Mouse (Mus musculus) stomach, embryonic 14.5 days (tissue): ENCODE results near the gene Ap3m1. TPM values are rescaled to one million over a fixed set of nuclear protein-coding genes. Genes with fewer than 3 reads are reported as not detected.

Experiments used
- ATAC-seq: fragments of 200-750 bp; cut with Nextera tagmentation; 2 replicates; pipeline ENCODE4 v1.8.0; 2017; ENCODE audit warnings: low read depth, moderate TSS enrichment; ENCODE audit not compliant: insufficient number of reproducible peaks, insufficient read depth, low FRiP score
- H3K27ac ChIP-seq: fragments of 300-500 bp; sonication (generic); 2 replicates; pipeline ENCODE4 v1.5.1; 2014; ENCODE audit warnings: mild to moderate bottlenecking, low read length, moderate library complexity, mixed read lengths
- H3K27me3 ChIP-seq: fragments of 300-500 bp; sonication (generic); 2 replicates; pipeline ENCODE4 v1.6.1; 2014; ENCODE audit warnings: low read length, control low read depth, mixed read lengths; ENCODE audit not compliant: control insufficient read depth, insufficient read depth
- H3K36me3 ChIP-seq: fragments of 300-500 bp; sonication (generic); 2 replicates; pipeline ENCODE4 v1.6.1; 2014; ENCODE audit warnings: mild to moderate bottlenecking, control low read depth, low read length, moderate library complexity, mixed read lengths; ENCODE audit not compliant: control insufficient read depth, insufficient read depth
- H3K4me1 ChIP-seq: fragments of 300-500 bp; sonication (generic); 2 replicates; pipeline ENCODE4 v1.6.1; 2014; ENCODE audit warnings: low read length, control low read depth, mixed read lengths; ENCODE audit not compliant: control insufficient read depth, insufficient read depth
- H3K4me2 ChIP-seq: fragments of 300-500 bp; sonication (generic); replicated peaks from 2 replicates; pipeline ENCODE4 v1.6.1; 2014; ENCODE audit warnings: low read depth, low read length, control low read depth
- H3K4me3 ChIP-seq: fragments of 300-500 bp; sonication (generic); 2 replicates; pipeline ENCODE4 v1.5.1; 2014; ENCODE audit warnings: low read depth, low read length, control low read depth
- H3K9ac ChIP-seq: fragments of 300-500 bp; sonication (generic); replicated peaks from 2 replicates; pipeline ENCODE4 v1.6.1; 2014; ENCODE audit warnings: low read depth, mild to moderate bottlenecking, control low read depth, low read length, moderate library complexity, mixed read lengths
- H3K9me3 ChIP-seq: fragments of 300-500 bp; sonication (generic); 2 replicates; pipeline ENCODE4 v1.6.1; 2016; ENCODE audit warnings: low read depth, low read length, control low read depth; ENCODE audit not compliant: control insufficient read depth
- WGBS: fragments of 180-500 bp; shearing (Covaris S2); extraction: QIAGEN DNeasy Blood & Tissue Kit; methylation state at CpG from one replicate; pipeline ENCODE4 v1.1.7; 2014; 5-methylcytosine and 5-hydroxymethylcytosine counted together
- polyA plus RNA-seq: library from polyadenylated mRNA; unstranded; fragments of >200 nt; fragmentation: Nextera tagmentation; extraction: Ambion mirVana; gene quantifications from 2 replicates; pipeline ENCODE4 v1.2.1, GENCODE M21; 2014

The Ap3m1 gene
- polyA plus RNA-seq, 1 experiment from 2014 or later = 78.1 TPM

- peaks cover 53% of the 10 kb centered on the region for H3K36me3 ChIP-seq
- H3K27me3 ChIP-seq = no peaks in the 10 kb centered on the region
- no peaks in the 10 kb centered on the region for H3K9me3 ChIP-seq
- no peak for ATAC-seq
- no peak overlapping the region for H3K4me3 ChIP-seq
- H3K4me2 ChIP-seq = no peak overlapping the region
- WGBS = 94% methylated on average over 8 of the region's 8 CpGs
- no peak overlapping the region for H3K9ac ChIP-seq
- no peak overlapping the region for H3K27ac ChIP-seq
- no peaks in the 10 kb centered on the region for H3K4me1 ChIP-seq
Observed at GRCm38 (mm10) chr14:21020435-21020834, 31.9 kb downstream of the Ap3m1 start.

DNA sequence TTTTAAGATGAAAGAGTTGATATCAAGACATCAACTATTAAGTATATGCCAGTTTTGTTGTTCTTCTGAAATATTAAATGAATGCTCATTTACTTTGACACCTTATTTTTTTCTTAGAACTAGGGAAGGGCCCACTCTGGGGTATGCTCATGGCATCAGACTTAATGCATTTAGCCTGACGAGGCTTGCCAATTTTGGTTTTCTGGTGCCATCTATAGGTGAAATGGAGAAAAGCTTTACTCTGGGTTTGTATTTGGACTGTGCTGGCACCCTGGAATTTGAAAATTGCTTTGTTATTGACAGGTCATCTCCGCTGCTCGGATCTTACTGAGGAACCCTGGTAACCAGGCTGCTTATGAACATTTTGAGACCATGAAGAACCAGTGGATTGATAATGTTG is 33.3 kb downstream of the Ap3m1 start:
- H3K27ac ChIP-seq = no peak overlapping the region
- H3K27me3 ChIP-seq = no peaks in the 10 kb centered on the region
- H3K9ac ChIP-seq = no peak overlapping the region
- 40% methylated on average over 3 of the region's 3 CpGs for WGBS
- no peaks in the 10 kb centered on the region for H3K4me1 ChIP-seq
- H3K36me3 ChIP-seq = peaks cover 48% of the 10 kb centered on the region
- H3K4me3 ChIP-seq = no peak overlapping the region
- no peak for ATAC-seq
- H3K4me2 ChIP-seq = no peak overlapping the region
- H3K9me3 ChIP-seq = no peaks in the 10 kb centered on the region

- Histone ChIP-seq H3K4me2 (no peak overlapping the region), H3K4me1 (no peaks in the 10 kb centered on the region), H3K9me3 (no peaks in the 10 kb centered on the region), H3K27ac (no peak overlapping the region), H3K27me3 (no peaks in the 10 kb centered on the region), H3K36me3 (peaks cover 44% of the 10 kb centered on the region), H3K9ac (no peak overlapping the region), H3K4me3 (no peak overlapping the region)
- 92% methylated on average over 5 of the region's 5 CpGs for WGBS
- no peak for ATAC-seq
Observed at GRCm38 (mm10) chr14:21017871-21018270, 34.4 kb downstream of the Ap3m1 start.

GRCm38 (mm10) chr14:21013800-21014334 is 38.4 kb downstream of the Ap3m1 start:
- Histone ChIP-seq H3K4me1 (no peaks in the 10 kb centered on the region), H3K27ac (no peak overlapping the region), H3K9ac (no peak overlapping the region), H3K9me3 (no peaks in the 10 kb centered on the region), H3K4me2 (no peak overlapping the region), H3K36me3 (peaks cover 18% of the 10 kb centered on the region), H3K27me3 (no peaks in the 10 kb centered on the region), H3K4me3 (no peak overlapping the region)
- ATAC-seq = no peak
- WGBS = 89% methylated on average over 5 of the region's 5 CpGs

GRCm38 (mm10) chr14:20999617-21000016 is 52.7 kb downstream of the Ap3m1 start:
- no peaks in the 10 kb centered on the region for H3K4me1 ChIP-seq
- H3K4me3 ChIP-seq = no peak overlapping the region
- peaks cover 7% of the 10 kb centered on the region for H3K36me3 ChIP-seq
- ATAC-seq = no peak
- 70% methylated on average over 4 of the region's 4 CpGs for WGBS
- H3K4me2 ChIP-seq = no peak overlapping the region
- H3K27me3 ChIP-seq = no peaks in the 10 kb centered on the region
- no peaks in the 10 kb centered on the region for H3K9me3 ChIP-seq
- H3K9ac ChIP-seq = no peak overlapping the region
- no peak overlapping the region for H3K27ac ChIP-seq

DNA sequence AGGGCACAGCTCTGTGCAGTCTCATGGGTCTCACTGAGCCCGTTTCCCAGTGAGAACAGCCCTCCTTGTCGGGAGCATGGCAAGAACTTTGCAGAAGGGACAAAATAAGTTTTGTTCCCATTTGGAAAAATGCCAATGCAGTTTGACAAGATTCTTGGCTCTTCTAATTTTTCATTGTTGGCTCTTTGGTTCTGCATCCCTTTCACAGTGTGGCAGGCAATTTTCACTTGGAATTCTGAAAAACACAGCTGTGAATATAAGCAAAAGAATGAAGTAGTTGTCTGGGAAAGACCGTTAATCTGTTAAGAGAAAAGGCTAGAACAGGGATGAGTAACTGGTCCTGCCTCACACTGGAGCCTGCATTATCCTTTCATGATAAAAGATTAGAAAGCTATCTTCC is 54.8 kb downstream of the Ap3m1 start:
- no peak overlapping the region for H3K27ac ChIP-seq
- H3K4me1 ChIP-seq = no peaks in the 10 kb centered on the region
- no peaks in the 10 kb centered on the region for H3K27me3 ChIP-seq
- H3K9ac ChIP-seq = no peak overlapping the region
- no peak for ATAC-seq
- no peak overlapping the region for H3K4me2 ChIP-seq
- WGBS = 61% methylated on average over 3 of the region's 3 CpGs
- H3K9me3 ChIP-seq = no peaks in the 10 kb centered on the region
- H3K36me3 ChIP-seq = no peaks in the 10 kb centered on the region; the same call in 1 of the 2 replicates
- H3K4me3 ChIP-seq = no peak overlapping the region

DNA sequence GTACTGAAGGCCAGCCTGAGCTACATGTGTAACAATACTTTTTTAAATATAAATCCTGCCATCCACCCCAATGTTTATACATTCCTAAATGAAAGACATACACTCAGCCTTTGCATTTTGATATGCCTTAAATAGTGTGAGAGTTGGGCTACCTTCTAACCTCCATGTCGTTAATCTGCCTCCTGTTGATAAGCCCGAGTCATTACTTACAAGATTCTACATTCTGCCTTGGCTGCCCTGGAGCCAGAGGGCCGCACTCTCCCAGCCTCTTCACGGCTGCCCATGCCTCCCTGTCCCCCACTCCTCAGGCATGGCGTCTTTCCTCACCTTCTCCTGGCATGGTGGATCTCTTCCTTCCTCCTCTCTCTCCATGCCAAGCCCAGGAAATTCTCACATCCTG is 55.9 kb downstream of the Ap3m1 start:
- no peaks in the 10 kb centered on the region for H3K4me1 ChIP-seq
- no peak overlapping the region for H3K4me2 ChIP-seq
- no peak overlapping the region for H3K9ac ChIP-seq
- H3K36me3 ChIP-seq = no peaks in the 10 kb centered on the region; the same call in 1 of the 2 replicates
- H3K27ac ChIP-seq = no peak overlapping the region
- H3K9me3 ChIP-seq = no peaks in the 10 kb centered on the region
- 50% methylated on average over 5 of the region's 5 CpGs for WGBS
- no peak overlapping the region for H3K4me3 ChIP-seq
- H3K27me3 ChIP-seq = no peaks in the 10 kb centered on the region
- ATAC-seq = no peak

DNA sequence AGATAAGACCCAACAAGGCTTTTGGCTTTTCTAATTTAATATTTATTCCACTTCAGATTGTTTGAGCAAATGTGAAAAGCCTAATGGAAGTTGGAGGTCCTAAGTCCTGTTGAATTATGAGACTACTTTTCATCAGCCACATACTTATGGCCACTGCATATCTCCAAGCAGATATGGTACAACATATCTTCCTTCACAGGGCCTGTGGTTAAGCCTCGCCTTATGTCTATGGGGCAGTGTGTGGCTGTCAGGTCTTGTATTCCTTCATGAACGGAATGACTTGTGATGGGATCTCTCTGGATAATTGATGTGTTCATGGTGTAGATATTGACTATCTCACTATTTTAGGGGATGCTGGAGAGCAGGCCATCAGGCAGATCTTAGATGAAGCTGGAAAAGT is 56.8 kb downstream of the Ap3m1 start:
- Histone ChIP-seq H3K4me2 (no peak overlapping the region), H3K27ac (no peak overlapping the region), H3K36me3 (no peaks in the 10 kb centered on the region; the same call in 1 of the 2 replicates), H3K9me3 (no peaks in the 10 kb centered on the region), H3K4me1 (no peaks in the 10 kb centered on the region), H3K4me3 (no peak overlapping the region), H3K9ac (no peak overlapping the region), H3K27me3 (no peaks in the 10 kb centered on the region)
- 83% methylated on average over 2 of the region's 2 CpGs for WGBS
- ATAC-seq = no peak

DNA sequence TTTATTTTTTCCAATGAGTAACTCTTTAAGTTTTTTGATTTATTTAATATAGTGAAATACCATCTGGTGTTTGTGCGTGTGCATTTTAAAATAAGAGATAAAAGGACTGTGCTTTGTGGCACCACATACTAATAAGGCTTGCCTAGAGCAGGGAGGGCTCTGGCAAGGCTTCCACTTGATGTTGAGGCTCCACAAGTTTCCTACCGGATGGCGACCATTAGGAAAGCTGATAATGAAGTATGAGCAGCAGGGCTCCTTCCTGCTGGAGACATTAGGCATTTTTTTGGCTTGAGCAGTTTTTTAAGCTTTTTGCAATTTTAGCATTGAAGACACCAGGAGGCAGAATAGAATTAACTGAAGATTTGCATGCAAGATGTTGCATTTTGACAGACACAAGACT is 57.8 kb downstream of the Ap3m1 start:
- Histone ChIP-seq H3K27me3 (no peaks in the 10 kb centered on the region), H3K36me3 (no peaks in the 10 kb centered on the region; the same call in 1 of the 2 replicates), H3K4me3 (no peak overlapping the region), H3K4me2 (no peak overlapping the region), H3K9me3 (no peaks in the 10 kb centered on the region), H3K27ac (no peak overlapping the region), H3K9ac (no peak overlapping the region), H3K4me1 (no peaks in the 10 kb centered on the region)
- WGBS = 74% methylated on average over 3 of the region's 3 CpGs
- no peak for ATAC-seq
